In genomic region chr11:18814110-18814509, GRCm38 (mm10) we compare ENCODE assay signal across 25 mouse cellular contexts.
"Had no signal": no experiment of that assay in that cellular context is flagged by ENCODE, and none has a peak within 500 bp of the region (broad histone marks: within the 10 kb centered on the region; RNA-seq: fewer than 3 reads in every experiment).

No protein-coding gene starts in this region.

- H3K27ac ChIP-seq: heart, adult 2 months; heart, embryonic 13.5 days; heart, embryonic 15.5 days; hindbrain, embryonic 15.5 days; hindbrain, postnatal 0 days; kidney, embryonic 15.5 days; kidney, postnatal 0 days; limb, embryonic 13.5 days; limb, embryonic 15.5 days; liver, embryonic 12.5 days; liver, embryonic 14.5 days had no signal

- H3K9me3 ChIP-seq: heart, embryonic 13.5 days; heart, embryonic 15.5 days; hindbrain, embryonic 15.5 days; kidney, embryonic 15.5 days; limb, embryonic 13.5 days; limb, embryonic 15.5 days; liver, embryonic 12.5 days had no signal

- H3K4me2 ChIP-seq: heart, embryonic 11.5 days; heart, embryonic 13.5 days; heart, embryonic 15.5 days; hindbrain, embryonic 15.5 days; kidney, embryonic 15.5 days; limb, embryonic 13.5 days; limb, embryonic 15.5 days; liver, embryonic 12.5 days had no signal

- H3K36me3 ChIP-seq: heart, embryonic 13.5 days; heart, embryonic 15.5 days; hindbrain, embryonic 15.5 days; kidney, embryonic 15.5 days; limb, embryonic 13.5 days; limb, embryonic 15.5 days; liver, embryonic 12.5 days had no signal

- H3K9ac ChIP-seq: heart, embryonic 13.5 days; heart, embryonic 15.5 days; hindbrain, embryonic 15.5 days; kidney, embryonic 15.5 days; limb, embryonic 13.5 days; limb, embryonic 15.5 days; liver, embryonic 12.5 days; liver, embryonic 14.5 days had no signal

- ATAC-seq: hindbrain, postnatal 0 days; intestine, embryonic 16.5 days; liver, embryonic 12.5 days had no signal

- H3K4me3 ChIP-seq: heart, adult 2 months; heart, embryonic 13.5 days; heart, embryonic 15.5 days; hindbrain, embryonic 15.5 days; kidney, embryonic 15.5 days; limb, embryonic 13.5 days; limb, embryonic 15.5 days; liver, embryonic 12.5 days had no signal

- H3K4me1 ChIP-seq: heart, embryonic 13.5 days; heart, embryonic 15.5 days; hindbrain, embryonic 15.5 days; kidney, embryonic 15.5 days; limb, embryonic 13.5 days; limb, embryonic 15.5 days; liver, embryonic 12.5 days had no signal

- DNase-seq: gastrocnemius, postnatal 14 days; heart, adult 11 months; heart, adult 2 months; heart, postnatal 14 days; heart, postnatal 36 days; kidney, adult 11 months; kidney, adult 2 months; kidney, adult 9 months; kidney, postnatal 14 days; kidney, postnatal 36 days; layer of hippocampus, adult 9-11 months; layer of hippocampus, postnatal 36 days; left cerebral cortex, postnatal 4 days had no signal

- H3K27me3 ChIP-seq: heart, embryonic 13.5 days; heart, embryonic 15.5 days; hindbrain, embryonic 15.5 days; kidney, embryonic 15.5 days; limb, embryonic 13.5 days; limb, embryonic 15.5 days; liver, embryonic 12.5 days had no signal
